Mouse (Mus musculus): Measurements from ENCODE around the gene Rbm25. TPM values are rescaled to one million over a fixed set of nuclear protein-coding genes. Genes with fewer than 3 reads are reported as not detected.

Gene Rbm25
- polyA plus RNA-seq, 1 experiment = 5.2 TPM

- Histone ChIP-seq H3K27me3 (ENCODE audit: control insufficient read depth) (no peaks in the 10 kb centered on the region), H3K4me3 (replicated peaks) (no peak overlapping the region), H3K9me3 (ENCODE audit: control insufficient read depth, low read length) (no peaks in the 10 kb centered on the region), H3K36me3 (ENCODE audit: control insufficient read depth) (peaks cover 87% of the 10 kb centered on the region), H3K4me1 (ENCODE audit: control insufficient read depth) (peaks cover 9% of the 10 kb centered on the region)
- TF ChIP-seq TAL1 (IDR thresholded peaks at IDR 0.05; ENCODE audit: low read length) = no peak
- TF ChIP-seq GATA1 (IDR thresholded peaks at IDR 0.05; ENCODE audit: low read length) = no peak
Observed at GRCm38 (mm10) chr12:83713749-83714148, 82.7 kb downstream of the Rbm25 start.

DNA sequence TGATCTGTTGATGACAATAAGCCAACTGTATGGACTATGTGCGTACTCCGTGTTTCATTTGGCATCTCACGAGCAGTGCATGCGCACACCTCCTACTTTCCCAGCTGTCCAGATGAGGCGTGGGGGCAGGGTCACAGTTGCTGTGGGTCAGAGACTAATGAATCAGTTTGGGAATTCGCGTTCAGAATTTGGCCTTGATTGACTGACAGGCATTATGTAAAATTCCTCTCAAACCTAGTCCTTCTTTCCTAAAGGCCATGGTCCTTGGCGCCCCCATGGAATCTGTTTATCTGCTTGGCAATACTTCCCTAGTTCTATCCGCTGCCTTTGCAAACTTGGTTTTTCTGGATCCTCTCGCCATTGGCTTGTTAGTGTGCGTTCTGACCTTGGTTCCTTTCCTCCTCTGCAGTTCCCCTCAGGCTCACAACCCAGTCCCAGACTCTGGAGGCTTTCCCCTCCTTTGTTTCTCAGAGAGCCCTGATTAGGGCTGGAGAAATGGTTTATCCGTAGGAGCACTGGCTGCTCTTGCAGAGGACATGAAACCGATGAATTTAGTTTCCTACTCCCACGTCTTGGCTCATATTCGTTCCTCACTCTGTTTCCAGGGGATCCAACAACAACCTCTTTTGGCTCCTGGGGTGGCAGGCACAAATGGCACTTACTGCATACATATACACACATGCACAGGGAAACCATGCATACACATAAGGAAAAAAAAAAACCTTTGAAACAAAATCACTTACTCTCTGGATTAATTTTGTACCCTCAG lies 85.6 kb downstream of the Rbm25 start:
- Histone ChIP-seq H3K27me3 (ENCODE audit: control insufficient read depth) (no peaks in the 10 kb centered on the region), H3K4me3 (replicated peaks) (no peak overlapping the region), H3K36me3 (ENCODE audit: control insufficient read depth) (peaks cover 89% of the 10 kb centered on the region), H3K4me1 (ENCODE audit: control insufficient read depth) (no peaks in the 10 kb centered on the region), H3K9me3 (ENCODE audit: control insufficient read depth, low read length) (no peaks in the 10 kb centered on the region)
- TF ChIP-seq GATA1 (IDR thresholded peaks at IDR 0.05; ENCODE audit: low read length) = no peak
- no peak for TF ChIP-seq TAL1 (IDR thresholded peaks at IDR 0.05; ENCODE audit: low read length)

DNA sequence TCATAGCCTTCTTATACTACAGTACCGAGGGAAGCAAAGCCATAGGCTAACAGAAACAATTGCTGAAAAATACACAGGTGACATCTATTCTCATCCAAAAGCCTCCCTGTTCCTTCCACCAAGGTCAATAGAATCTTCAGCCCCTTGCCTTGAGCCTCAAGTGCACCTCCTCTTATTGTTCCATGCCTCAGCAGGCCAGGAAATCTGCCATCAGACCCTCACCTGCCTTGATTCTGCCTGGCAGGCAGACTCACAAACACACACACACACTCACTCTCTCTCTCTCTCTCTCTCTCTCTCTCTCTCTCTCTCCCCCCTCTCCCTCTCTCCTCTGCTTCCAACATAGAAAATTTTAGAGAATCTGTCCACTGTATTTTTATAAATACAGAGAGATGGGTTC lies 88.4 kb downstream of the Rbm25 start:
- Histone ChIP-seq H3K9me3 (ENCODE audit: control insufficient read depth, low read length) (no peaks in the 10 kb centered on the region), H3K4me1 (ENCODE audit: control insufficient read depth) (no peaks in the 10 kb centered on the region), H3K36me3 (ENCODE audit: control insufficient read depth) (peaks cover 87% of the 10 kb centered on the region), H3K4me3 (replicated peaks) (no peak overlapping the region), H3K27me3 (ENCODE audit: control insufficient read depth) (no peaks in the 10 kb centered on the region)
- no peak for TF ChIP-seq TAL1 (IDR thresholded peaks at IDR 0.05; ENCODE audit: low read length)
- no peak for TF ChIP-seq GATA1 (IDR thresholded peaks at IDR 0.05; ENCODE audit: low read length)

DNA sequence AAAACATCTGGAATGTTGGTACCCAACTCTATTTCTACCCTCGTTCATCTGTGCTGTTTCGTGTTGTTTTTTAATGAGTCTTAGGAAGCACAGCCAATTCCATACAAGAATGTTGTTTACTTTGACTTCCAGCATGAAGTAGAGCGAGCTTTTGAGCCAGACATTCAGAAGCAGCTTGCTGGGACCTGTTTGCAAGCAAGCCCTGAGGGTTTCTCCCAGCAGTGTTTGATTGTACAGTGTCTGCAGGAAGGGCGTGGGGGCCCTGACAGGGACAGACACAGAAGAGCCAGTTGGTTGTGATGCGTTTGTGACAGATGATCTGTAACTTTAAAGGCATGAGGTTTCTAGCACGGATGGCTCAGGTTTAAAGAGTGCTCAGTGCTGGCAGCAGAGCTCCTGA lies 90.2 kb downstream of the Rbm25 start:
- H3K9me3 ChIP-seq (ENCODE audit: control insufficient read depth, low read length) = no peaks in the 10 kb centered on the region
- peaks cover 88% of the 10 kb centered on the region for H3K36me3 ChIP-seq (ENCODE audit: control insufficient read depth)
- H3K4me1 ChIP-seq (ENCODE audit: control insufficient read depth) = no peaks in the 10 kb centered on the region
- no peak overlapping the region for H3K4me3 ChIP-seq (replicated peaks)
- TF ChIP-seq TAL1 (IDR thresholded peaks at IDR 0.05; ENCODE audit: low read length) = no peak
- TF ChIP-seq GATA1 (IDR thresholded peaks at IDR 0.05; ENCODE audit: low read length) = no peak
- H3K27me3 ChIP-seq (ENCODE audit: control insufficient read depth) = no peaks in the 10 kb centered on the region

DNA sequence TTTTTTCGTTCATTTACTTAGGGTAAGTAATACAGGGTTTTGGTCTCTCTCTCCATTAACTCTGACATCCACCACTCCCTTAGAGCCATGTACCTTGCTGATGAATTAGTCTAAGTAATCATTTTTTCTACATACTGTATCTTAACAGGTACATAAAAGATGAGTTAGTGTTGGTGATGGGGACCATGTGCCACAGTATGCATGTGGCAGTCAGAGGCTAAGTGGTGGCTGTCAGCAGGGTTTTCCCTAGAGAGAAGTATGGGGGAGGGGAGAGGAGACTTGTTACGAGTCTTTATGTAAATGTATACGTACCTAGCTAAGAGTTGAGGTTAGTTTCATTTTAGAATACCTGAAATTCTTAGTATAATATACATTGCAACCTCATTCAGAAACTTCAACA lies 92.0 kb downstream of the Rbm25 start:
- Histone ChIP-seq H3K27me3 (ENCODE audit: control insufficient read depth) (no peaks in the 10 kb centered on the region), H3K9me3 (ENCODE audit: control insufficient read depth, low read length) (no peaks in the 10 kb centered on the region), H3K36me3 (ENCODE audit: control insufficient read depth) (peaks cover 89% of the 10 kb centered on the region), H3K4me3 (replicated peaks) (no peak overlapping the region), H3K4me1 (ENCODE audit: control insufficient read depth) (no peaks in the 10 kb centered on the region)
- no peak for TF ChIP-seq GATA1 (IDR thresholded peaks at IDR 0.05; ENCODE audit: low read length)

GRCm38 (mm10) chr12:83726510-83727308 lies 95.7 kb downstream of the Rbm25 start:
- Histone ChIP-seq H3K4me1 (ENCODE audit: control insufficient read depth) (no peaks in the 10 kb centered on the region), H3K4me3 (replicated peaks) (no peak overlapping the region), H3K9me3 (ENCODE audit: control insufficient read depth, low read length) (no peaks in the 10 kb centered on the region), H3K36me3 (ENCODE audit: control insufficient read depth) (peaks cover 97% of the 10 kb centered on the region), H3K27me3 (ENCODE audit: control insufficient read depth) (no peaks in the 10 kb centered on the region)
- TF ChIP-seq TAL1 (IDR thresholded peaks at IDR 0.05; ENCODE audit: low read length) = no peak
- TF ChIP-seq GATA1 (IDR thresholded peaks at IDR 0.05; ENCODE audit: low read length) = no peak

DNA sequence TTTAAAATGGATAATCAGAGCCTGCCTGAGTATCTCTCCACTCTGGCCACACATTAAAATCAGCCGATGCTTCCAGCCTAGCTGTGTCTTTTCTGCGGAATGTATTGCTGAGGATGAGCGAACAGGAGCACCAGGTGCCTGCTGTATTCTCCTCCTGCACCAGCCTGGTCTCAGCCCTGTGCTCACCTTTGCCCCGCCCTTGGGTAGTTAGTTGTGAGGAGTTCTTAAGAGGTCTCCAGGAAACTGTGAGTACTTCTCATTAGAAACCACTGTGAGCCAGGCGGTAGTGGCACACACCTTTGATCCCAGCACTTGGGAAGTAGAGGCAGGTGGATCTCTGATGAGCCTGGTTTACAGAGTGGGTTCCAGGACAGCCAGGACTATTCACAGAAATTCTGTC lies 101.2 kb downstream of the Rbm25 start:
- H3K4me1 ChIP-seq (ENCODE audit: control insufficient read depth) = no peaks in the 10 kb centered on the region
- H3K4me3 ChIP-seq (replicated peaks) = no peak overlapping the region
- no peak for TF ChIP-seq GATA1 (IDR thresholded peaks at IDR 0.05; ENCODE audit: low read length)
- TF ChIP-seq TAL1 (IDR thresholded peaks at IDR 0.05; ENCODE audit: low read length) = no peak
- no peaks in the 10 kb centered on the region for H3K27me3 ChIP-seq (ENCODE audit: control insufficient read depth)
- peaks cover 93% of the 10 kb centered on the region for H3K36me3 ChIP-seq (ENCODE audit: control insufficient read depth)
- no peaks in the 10 kb centered on the region for H3K9me3 ChIP-seq (ENCODE audit: control insufficient read depth, low read length)

Other genes with a start within 250 kb of the Rbm25 start
- 1.9 and 2.2 TPM in 2 replicates for gene Dpf3, start 143.5 kb upstream of the Rbm25 start, polyA plus RNA-seq (2012)
- gene Dcaf4, start 110.8 kb upstream of the Rbm25 start, polyA plus RNA-seq (2012) = 0.53 TPM in 2 replicates
- 0.66 and 1.0 TPM in 2 replicates for gene Zfyve1, start 34.0 kb upstream of the Rbm25 start, polyA plus RNA-seq (2012)
- 0.53 and 0.65 TPM in 2 replicates for gene Psen1, start 56.9 kb downstream of the Rbm25 start, polyA plus RNA-seq (2012)
- gene Papln, start 132.4 kb downstream of the Rbm25 start, polyA plus RNA-seq (2012) = not detected in 2 replicates

Data from erythroblast, embryonic 14.5 days (primary cell).